Mouse (Mus musculus): ENCODE data around the gene Tk1. TPM values are rescaled to one million over a fixed set of nuclear protein-coding genes. Genes with fewer than 3 reads are reported as not detected.

Tk1 gene
- polyA plus RNA-seq, 1 experiment from 2014 or later, result 51.6 TPM

DNA sequence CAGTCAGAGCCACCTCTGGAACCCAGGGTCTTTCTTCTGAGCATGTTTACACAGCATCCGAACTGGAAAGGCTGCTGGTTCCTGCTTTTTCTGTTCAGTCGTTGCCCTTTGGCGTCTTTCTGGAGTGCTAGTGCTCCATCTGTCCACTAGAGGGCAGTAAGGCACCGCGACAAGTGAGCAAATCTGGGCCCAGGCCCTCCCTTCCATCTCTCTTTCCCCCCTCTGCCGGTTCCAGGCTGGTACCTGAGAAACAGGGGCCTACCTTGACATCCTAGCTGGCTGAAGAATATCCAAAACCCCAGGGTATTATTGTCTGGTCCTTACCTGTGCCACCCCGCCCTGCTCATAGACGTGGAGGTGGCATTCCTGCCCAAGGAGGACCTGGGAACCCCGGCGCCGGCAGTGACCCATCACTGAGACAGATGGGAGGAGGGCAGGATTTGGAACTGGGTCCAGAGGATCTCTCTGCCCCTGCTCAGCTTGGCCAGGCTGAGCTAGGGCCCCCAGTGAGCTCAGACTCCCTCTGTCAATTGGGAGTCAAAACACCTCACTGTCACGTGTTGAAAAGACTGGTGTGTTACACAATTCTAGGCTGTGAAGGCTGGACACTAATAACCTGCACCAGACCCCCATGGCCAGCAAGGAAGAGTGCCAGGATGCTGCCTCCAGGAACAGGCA, 44.9 kb upstream of the Tk1 start:
- ATAC-seq (replicated peaks; ENCODE audit: low FRiP score, low read depth), result no peak
- no peak overlapping the region for H3K27ac ChIP-seq
- no peaks in the 10 kb centered on the region for H3K36me3 ChIP-seq (ENCODE audit: insufficient read depth, low read length)
- H3K9me3 ChIP-seq (replicated peaks; ENCODE audit: low read length), result no peaks in the 10 kb centered on the region
- no peaks in the 10 kb centered on the region for H3K27me3 ChIP-seq (ENCODE audit: insufficient read depth, low read length)
- no peak overlapping the region for H3K4me2 ChIP-seq (ENCODE audit: low read length)
- peak; percentile 91 for DNase-seq (ENCODE audit: low spot score)
- H3K4me1 ChIP-seq (replicated peaks; ENCODE audit: insufficient read depth, low read length), result peaks cover 15% of the 10 kb centered on the region
- WGBS, result 39% methylated on average over 12 of the region's 12 CpGs
- H3K4me3 ChIP-seq (replicated peaks; ENCODE audit: low read depth, low read length), result no peak overlapping the region
- H3K9ac ChIP-seq (ENCODE audit: low read depth, low read length), result no peak overlapping the region
- TF ChIP-seq CTCF (IDR thresholded peaks at IDR 0.05; ENCODE audit: low read depth), result peak; percentile 99

DNA sequence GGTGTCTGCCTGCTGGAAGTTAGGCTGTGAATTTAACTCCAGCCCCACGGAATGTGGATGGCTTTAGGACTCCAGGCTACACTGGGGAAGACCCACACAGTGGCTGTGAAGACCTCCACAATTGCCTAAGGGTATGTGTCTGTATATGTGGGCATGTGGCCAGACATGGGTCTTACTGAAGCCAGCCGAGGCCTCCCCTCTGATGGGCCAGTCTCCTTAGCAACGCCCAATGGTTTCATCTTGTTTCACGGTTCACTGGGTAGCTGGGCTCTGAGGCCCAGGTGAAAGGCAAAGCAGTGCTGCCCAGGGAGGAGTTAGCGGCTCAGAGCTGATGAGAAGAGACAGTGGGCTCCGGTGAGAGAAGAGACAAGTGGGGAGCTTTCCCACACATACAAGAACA, 40.1 kb upstream of the Tk1 start:
- no peaks in the 10 kb centered on the region for H3K9me3 ChIP-seq (replicated peaks; ENCODE audit: low read length)
- H3K4me3 ChIP-seq (replicated peaks; ENCODE audit: low read depth, low read length), result no peak overlapping the region
- H3K4me1 ChIP-seq (replicated peaks; ENCODE audit: insufficient read depth, low read length), result peaks cover 12% of the 10 kb centered on the region
- WGBS, result 14% methylated on average over 6 of the region's 6 CpGs
- no peaks in the 10 kb centered on the region for H3K27me3 ChIP-seq (ENCODE audit: insufficient read depth, low read length)
- H3K9ac ChIP-seq (ENCODE audit: low read depth, low read length), result 0 out of 2 replicates have a peak overlapping the region, but pooled peaks have one; percentile 13
- H3K36me3 ChIP-seq (ENCODE audit: insufficient read depth, low read length), result no peaks in the 10 kb centered on the region
- H3K27ac ChIP-seq, result peak overlapping the region; percentile 25; the same call in 1 of the 2 replicates
- H3K4me2 ChIP-seq (ENCODE audit: low read length), result no peak overlapping the region
- no peak for TF ChIP-seq CTCF (IDR thresholded peaks at IDR 0.05; ENCODE audit: low read depth)
- DNase-seq (ENCODE audit: low spot score) (no peak), ATAC-seq (replicated peaks; ENCODE audit: low FRiP score, low read depth) (0 out of 2 replicates have a peak, but pooled peaks have one; percentile 4)

DNA sequence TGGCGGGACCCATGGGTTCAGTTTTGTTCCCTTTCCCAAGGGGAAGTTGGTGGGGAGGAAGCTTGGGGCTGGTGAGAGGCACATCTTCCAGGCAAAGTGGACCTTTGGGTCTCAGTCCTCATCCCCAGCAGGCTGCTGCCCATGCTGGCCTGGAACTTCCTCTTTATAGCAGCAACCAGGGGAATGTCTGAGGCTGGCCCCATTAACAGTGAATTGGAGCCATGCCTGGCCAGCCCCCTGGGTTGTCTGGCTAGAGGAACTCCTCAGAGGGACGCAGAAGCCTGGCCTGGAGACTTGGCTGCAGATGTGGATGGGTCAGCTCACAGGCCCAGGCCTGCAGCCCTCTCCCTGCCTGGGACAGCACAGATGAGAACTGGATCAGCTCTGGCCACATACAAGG, 38.9 kb upstream of the Tk1 start:
- TF ChIP-seq CTCF (IDR thresholded peaks at IDR 0.05; ENCODE audit: low read depth), result no peak
- ATAC-seq (replicated peaks; ENCODE audit: low FRiP score, low read depth), result no peak
- 67% methylated on average over 2 of the region's 2 CpGs for WGBS
- H3K27ac ChIP-seq, result no peak overlapping the region
- no peak overlapping the region for H3K9ac ChIP-seq (ENCODE audit: low read depth, low read length)
- DNase-seq (ENCODE audit: low spot score), result no peak
- H3K4me3 ChIP-seq (replicated peaks; ENCODE audit: low read depth, low read length), result no peak overlapping the region
- H3K27me3 ChIP-seq (ENCODE audit: insufficient read depth, low read length), result no peaks in the 10 kb centered on the region
- no peaks in the 10 kb centered on the region for H3K36me3 ChIP-seq (ENCODE audit: insufficient read depth, low read length)
- no peaks in the 10 kb centered on the region for H3K9me3 ChIP-seq (replicated peaks; ENCODE audit: low read length)
- peaks cover 12% of the 10 kb centered on the region for H3K4me1 ChIP-seq (replicated peaks; ENCODE audit: insufficient read depth, low read length)
- no peak overlapping the region for H3K4me2 ChIP-seq (ENCODE audit: low read length)

DNA sequence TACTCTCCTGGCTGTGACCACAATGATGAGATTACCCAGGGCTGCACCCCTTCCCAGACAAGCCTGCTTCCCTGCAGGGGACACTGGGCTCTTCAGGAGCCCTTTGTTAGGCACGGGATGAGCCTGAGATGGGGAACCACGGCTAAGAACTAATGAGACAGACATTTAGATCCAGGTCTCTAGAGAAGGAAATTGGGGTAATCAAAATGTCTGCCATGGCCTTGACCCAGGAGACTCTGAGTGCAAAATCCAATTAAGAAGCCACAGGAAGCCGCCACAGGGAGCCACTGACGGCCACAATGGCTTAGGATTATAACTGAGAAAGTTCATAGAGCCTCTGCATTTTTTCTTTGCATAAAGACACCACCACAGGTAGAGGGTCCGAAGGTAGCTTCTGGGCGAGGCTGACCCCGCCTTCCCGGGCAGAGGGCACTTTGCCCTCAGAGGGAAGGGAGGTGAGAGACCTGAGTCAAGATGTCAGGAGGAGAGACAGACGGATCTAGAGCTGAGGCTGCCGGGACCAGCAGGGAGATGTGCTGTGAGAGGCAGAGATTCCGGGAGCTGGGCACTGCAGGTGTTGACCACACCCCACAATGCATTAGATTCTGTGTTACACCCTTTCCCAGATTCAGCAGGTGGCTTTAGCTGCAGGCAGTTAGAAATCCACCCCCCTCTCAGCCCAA, 37.4 kb upstream of the Tk1 start:
- 38% methylated on average over 11 of the region's 11 CpGs for WGBS
- Histone ChIP-seq H3K36me3 (ENCODE audit: insufficient read depth, low read length) (no peaks in the 10 kb centered on the region), H3K4me3 (replicated peaks; ENCODE audit: low read depth, low read length) (no peak overlapping the region), H3K9ac (ENCODE audit: low read depth, low read length) (no peak overlapping the region), H3K4me1 (replicated peaks; ENCODE audit: insufficient read depth, low read length) (peaks cover 12% of the 10 kb centered on the region), H3K27me3 (ENCODE audit: insufficient read depth, low read length) (no peaks in the 10 kb centered on the region), H3K9me3 (replicated peaks; ENCODE audit: low read length) (no peaks in the 10 kb centered on the region), H3K4me2 (ENCODE audit: low read length) (no peak overlapping the region), H3K27ac (peak overlapping the region; percentile 63; the same call in 1 of the 2 replicates)
- no peak for TF ChIP-seq CTCF (IDR thresholded peaks at IDR 0.05; ENCODE audit: low read depth)
- DNase-seq (ENCODE audit: low spot score) (no peak), ATAC-seq (replicated peaks; ENCODE audit: low FRiP score, low read depth) (peak; percentile 33; the same call in 1 of the 2 replicates)

DNA sequence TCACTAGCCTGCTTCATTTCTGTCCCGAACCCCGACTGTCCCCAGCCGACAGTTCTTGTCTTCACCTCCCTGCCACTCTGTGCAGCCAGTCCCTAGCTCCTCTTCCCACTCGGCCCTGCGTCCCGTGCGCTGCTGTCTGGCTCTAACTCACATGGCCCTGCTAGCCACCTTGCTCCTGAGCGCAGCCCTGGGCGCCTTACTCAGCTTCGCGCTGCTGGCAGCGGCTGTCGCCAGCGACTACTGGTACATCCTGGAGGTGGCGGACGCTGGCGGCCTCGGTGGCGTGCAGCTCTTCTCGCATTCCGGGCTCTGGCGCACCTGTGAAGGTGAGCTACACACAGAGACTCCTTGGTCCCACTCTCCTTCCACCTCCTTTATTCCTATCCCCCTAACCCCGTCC, 34.7 kb upstream of the Tk1 start, which contains the start of gene Tmem235:
Gene Tmem235 (plus strand): TSS at position 152 of the 400 bp plus-strand sequence.
- Histone ChIP-seq H3K27me3 (ENCODE audit: insufficient read depth, low read length) (no peaks in the 10 kb centered on the region), H3K4me3 (replicated peaks; ENCODE audit: low read depth, low read length) (no peak within 1 kb of the TSS), H3K4me1 (replicated peaks; ENCODE audit: insufficient read depth, low read length) (peaks cover 3% of the 10 kb centered on the region; the same call in 1 of the 2 replicates), H3K36me3 (ENCODE audit: insufficient read depth, low read length) (peaks cover 10% of the 10 kb centered on the region; the same call in 1 of the 2 replicates), H3K9ac (ENCODE audit: low read depth, low read length) (no peak within 1 kb of the TSS), H3K9me3 (replicated peaks; ENCODE audit: low read length) (no peaks in the 10 kb centered on the region), H3K27ac (no peak within 1 kb of the TSS), H3K4me2 (ENCODE audit: low read length) (0 out of 2 replicates have a peak within 1 kb of the TSS, but pooled peaks have one; percentile 2)
- TF ChIP-seq CTCF (IDR thresholded peaks at IDR 0.05; ENCODE audit: low read depth), result no peak
- DNase-seq (ENCODE audit: low spot score) (no peak), ATAC-seq (replicated peaks; ENCODE audit: low FRiP score, low read depth) (no peak)
- 6% methylated on average over 23 of the region's 23 CpGs for WGBS

DNA sequence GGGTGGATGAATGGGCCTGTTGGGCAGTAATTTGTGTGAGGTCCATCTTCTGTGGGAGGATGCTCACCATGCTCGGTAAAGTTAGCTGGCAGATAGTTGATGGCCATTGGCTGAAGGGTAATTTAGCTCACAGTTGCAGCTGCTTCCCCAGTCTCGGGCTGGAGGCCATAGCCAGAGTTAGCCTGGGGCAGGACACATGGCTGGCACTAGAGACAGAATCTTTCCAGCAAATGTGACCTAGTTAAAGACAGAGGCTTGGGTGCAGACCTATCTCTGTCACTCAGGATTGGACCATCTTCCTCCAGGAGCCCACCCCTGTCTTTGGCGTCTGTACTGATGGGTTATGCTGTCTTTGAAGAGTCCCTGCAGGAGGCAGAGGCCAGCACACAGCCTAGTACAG, 32.5 kb upstream of the Tk1 start:
- Histone ChIP-seq H3K9me3 (replicated peaks; ENCODE audit: low read length) (no peaks in the 10 kb centered on the region), H3K9ac (ENCODE audit: low read depth, low read length) (no peak overlapping the region), H3K27ac (no peak overlapping the region), H3K27me3 (ENCODE audit: insufficient read depth, low read length) (no peaks in the 10 kb centered on the region), H3K4me1 (replicated peaks; ENCODE audit: insufficient read depth, low read length) (no peaks in the 10 kb centered on the region), H3K4me3 (replicated peaks; ENCODE audit: low read depth, low read length) (no peak overlapping the region), H3K4me2 (ENCODE audit: low read length) (no peak overlapping the region), H3K36me3 (ENCODE audit: insufficient read depth, low read length) (peaks cover 10% of the 10 kb centered on the region; the same call in 1 of the 2 replicates)
- WGBS, result 40% methylated on average over 3 of the region's 3 CpGs
- DNase-seq (ENCODE audit: low spot score) (no peak), ATAC-seq (replicated peaks; ENCODE audit: low FRiP score, low read depth) (no peak)
- no peak for TF ChIP-seq CTCF (IDR thresholded peaks at IDR 0.05; ENCODE audit: low read depth)
